Mouse (Mus musculus): ENCODE measurements around the gene Rbfox1.

- no peak for TF ChIP-seq GATA1 (IDR thresholded peaks at IDR 0.05; ENCODE audit: borderline replicate concordance, low read length)
- TF ChIP-seq FLI1 (IDR thresholded peaks at IDR 0.05; ENCODE audit: low read length), result no peak
Measured at GRCm38 (mm10) chr16:7140909-7141308, 1255.8 kb downstream of the Rbfox1 start.

All from megakaryocyte, embryonic 14.5 days (primary cell).